Mouse (Mus musculus) spleen, postnatal 36 days (tissue): Measurements from ENCODE around the gene Timp4.
A peak's percentile ranks its signal among the peaks of the same experiment; 100 is the strongest.
"Not testable (repeated sequence)": the region's sequence is repeated elsewhere in the genome, so short reads cannot be mapped to it uniquely, and the experiment has no call there.

Source experiments
- DNase-seq, 2 experiments: peaks; one replicate each; pipeline ENCODE4 v3.0.0; 2022; ENCODE audit warnings: low spot score in 2 of 2, mixed read lengths in 1 of 2

The Timp4 gene

DNA sequence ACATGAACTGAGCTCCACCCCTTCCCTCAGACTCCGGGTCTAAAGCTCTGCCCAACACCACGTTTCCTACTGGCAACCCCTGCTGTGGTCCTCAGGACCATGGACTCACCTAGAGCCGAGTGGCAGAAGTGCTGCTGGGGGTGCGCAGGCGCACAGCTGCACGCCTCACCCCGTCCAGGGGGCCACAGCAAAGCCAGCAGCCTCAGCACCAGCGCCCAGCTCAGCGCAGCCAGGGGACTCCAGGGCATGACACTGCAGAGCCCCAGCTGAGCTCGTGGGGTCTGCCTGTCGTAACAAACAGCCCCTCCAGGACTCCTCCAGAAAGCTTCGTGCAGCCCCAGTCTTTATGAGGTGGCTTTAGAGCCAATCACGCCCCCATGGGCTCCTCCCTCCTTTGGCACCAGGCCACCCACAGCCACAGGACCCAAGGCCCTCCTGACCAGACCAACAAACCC is 447 bp downstream of the Timp4 start:
- DNase-seq: no peak

- no peak for DNase-seq
These were observed 6.4 kb downstream of the Timp4 start for GRCm38 (mm10) chr6:115245500-115246058.

DNA sequence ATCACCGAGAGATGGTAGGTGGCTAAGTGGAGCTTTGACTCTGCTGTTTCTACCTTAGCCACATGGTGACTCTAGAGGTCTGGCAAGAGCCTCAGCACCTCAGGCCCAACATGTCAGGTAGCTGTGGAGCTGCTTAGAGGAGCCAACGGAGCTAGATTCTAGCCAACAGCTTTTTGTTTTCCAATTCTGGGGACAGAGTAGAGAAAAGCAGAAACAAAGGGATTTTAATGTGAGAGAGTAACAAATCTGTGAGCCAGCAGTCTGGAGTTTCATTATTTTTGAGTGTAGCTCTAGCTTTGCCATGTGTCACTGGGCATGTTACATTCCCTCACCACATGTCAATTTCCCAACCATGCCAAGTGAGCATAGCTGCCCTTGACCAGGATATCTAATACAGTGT is 7.8 kb downstream of the Timp4 start:
- DNase-seq: no peak

DNA sequence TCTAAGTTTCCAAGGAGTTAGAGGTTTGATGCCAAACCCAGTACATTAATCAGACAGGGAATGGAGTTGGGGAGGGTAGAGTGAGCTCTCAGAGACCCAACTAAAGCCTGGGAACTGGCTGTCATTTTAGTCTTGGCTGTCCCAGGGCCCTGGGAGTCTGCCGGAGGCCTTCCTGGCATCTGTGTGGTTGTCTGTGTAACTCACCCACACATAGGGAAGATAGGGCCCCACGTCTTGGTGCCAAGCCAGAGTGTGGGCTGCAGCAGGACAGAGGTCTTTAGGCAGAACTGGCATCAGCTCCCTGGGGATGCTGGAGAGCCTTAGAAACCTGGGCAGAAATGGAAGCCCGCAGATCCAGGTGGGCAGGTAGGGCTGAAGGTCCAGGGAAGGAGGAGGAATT is 10.1 kb downstream of the Timp4 start:
- DNase-seq: no peak

- no peak for DNase-seq
These were observed 10.8 kb downstream of the Timp4 start for GRCm38 (mm10) chr6:115241131-115241699.

- not testable (repeated sequence) for DNase-seq
These were observed 11.6 kb downstream of the Timp4 start for GRCm38 (mm10) chr6:115240431-115240830.

GRCm38 (mm10) chr6:115239335-115239734 is 12.7 kb downstream of the Timp4 start:
- DNase-seq: no peak

GRCm38 (mm10) chr6:115238031-115239027 is 13.7 kb downstream of the Timp4 start:
- DNase-seq: no peak

GRCm38 (mm10) chr6:115232562-115232961 is 19.4 kb downstream of the Timp4 start:
- DNase-seq: no peak

GRCm38 (mm10) chr6:115231836-115232235 is 20.2 kb downstream of the Timp4 start:
- DNase-seq: no peak

DNA sequence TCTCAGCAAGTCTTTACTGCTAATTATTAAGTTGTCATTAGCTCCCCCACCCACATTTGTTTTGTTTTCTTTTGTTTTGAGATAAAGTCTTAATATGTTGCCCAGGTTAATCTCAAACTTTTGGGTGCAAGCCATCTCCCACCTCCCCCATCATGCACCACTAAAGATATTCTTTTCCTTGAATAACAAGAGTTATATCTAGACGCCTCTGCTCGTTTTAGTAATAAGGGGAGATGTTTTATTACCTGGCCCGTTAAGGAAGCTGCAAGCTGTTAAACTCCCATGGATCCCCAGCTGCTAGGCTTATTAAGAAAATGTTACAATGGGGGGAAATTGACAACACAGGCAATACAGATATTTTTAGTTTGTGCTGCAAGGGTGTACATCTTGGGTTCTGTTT is 21.4 kb downstream of the Timp4 start:
- DNase-seq: no peak

- peak; percentile 9 to 32 for DNase-seq
These were observed 24.5 kb downstream of the Timp4 start for GRCm38 (mm10) chr6:115227529-115227928.

DNA sequence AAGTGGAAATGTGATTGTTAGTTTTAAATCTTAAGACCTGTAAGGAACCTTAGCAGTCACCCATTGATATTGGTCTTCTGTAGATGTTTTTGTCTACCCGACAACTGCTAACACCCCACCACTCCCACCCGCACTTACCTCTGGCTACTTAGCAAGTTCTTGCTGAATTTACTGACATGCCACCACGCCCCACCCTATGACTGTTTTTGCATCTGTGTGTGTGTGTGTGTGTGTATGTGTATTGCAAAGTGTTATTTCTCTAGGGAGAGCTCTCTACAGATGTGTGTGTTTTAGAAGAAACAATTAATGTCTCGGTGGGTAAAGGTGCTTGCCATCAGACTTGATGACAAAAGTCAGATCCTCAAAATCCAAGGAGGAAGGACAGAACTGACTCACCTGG is 25.0 kb downstream of the Timp4 start, which contains the start of gene Gm17482:
TSS of gene Gm17482 (plus strand) at position 301 of the 400 bp plus-strand sequence.
- no peak for DNase-seq

GRCm38 (mm10) chr6:115225519-115225918 is 26.5 kb downstream of the Timp4 start:
- DNase-seq: no peak

- no peak for DNase-seq
These were observed 30.8 kb downstream of the Timp4 start for GRCm38 (mm10) chr6:115221215-115221641.

- no peak for DNase-seq
These were observed 38.9 kb downstream of the Timp4 start for GRCm38 (mm10) chr6:115213129-115213528.

- no peak for DNase-seq
These were observed 39.7 kb downstream of the Timp4 start for GRCm38 (mm10) chr6:115212132-115212903.

DNA sequence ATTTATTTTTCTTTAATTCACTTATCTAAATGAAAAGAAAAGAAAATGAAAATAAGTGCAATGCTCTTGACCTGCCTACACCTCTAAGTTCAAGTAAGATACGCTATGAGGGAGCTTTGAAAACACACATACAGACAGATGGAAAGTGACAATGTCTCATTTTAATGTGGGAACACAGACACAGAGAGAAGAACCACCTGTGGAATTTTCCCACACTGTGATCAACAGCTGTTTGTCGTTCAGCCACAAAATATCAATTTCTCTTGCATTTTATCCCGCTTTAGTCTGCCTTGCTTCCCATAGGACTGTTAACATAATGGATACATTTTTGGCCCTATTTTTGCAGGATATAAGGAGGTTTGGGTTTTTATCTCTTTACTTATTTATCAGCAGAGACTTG is 41.2 kb downstream of the Timp4 start:
- no peak for DNase-seq

- no peak for DNase-seq
These were observed 41.8 kb downstream of the Timp4 start for GRCm38 (mm10) chr6:115210187-115210586.

- no peak for DNase-seq
These were observed 49.0 kb downstream of the Timp4 start for GRCm38 (mm10) chr6:115203029-115203428.

DNA sequence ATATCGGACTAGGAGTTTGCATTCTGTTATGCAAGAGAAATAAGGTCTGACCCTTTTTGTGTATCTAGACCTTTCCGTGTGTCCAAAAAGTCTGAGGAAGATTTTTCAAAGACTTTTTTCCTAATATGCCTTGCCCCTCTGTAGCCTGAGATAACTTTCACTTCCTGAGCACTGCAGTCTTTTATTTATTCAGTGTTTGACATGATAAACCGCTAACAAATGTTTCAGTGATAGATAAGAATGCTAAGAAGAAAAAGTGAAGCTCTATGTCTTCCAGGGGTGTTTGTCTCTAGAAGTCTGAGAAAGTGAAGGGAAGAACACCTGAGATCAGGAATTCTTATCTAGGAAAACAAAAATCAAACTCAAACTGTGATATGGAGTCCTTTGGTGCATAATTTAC is 51.3 kb downstream of the Timp4 start:
- DNase-seq: no peak
